Mouse (Mus musculus) pancreas, adult 10 weeks (tissue): ENCODE data around the gene Oaz2. TPM values are rescaled to one million over a fixed set of nuclear protein-coding genes. Genes with fewer than 3 reads are reported as not detected.

Source experiments
- polyA plus RNA-seq: library from polyadenylated mRNA; stranded (reverse); fragments of 350-450 nt; fragmentation: Illumina TruSeq; extraction: RNeasy Lipid Tissue Mini Kit (QIAGEN cat#74804); gene quantifications from one replicate; pipeline ENCODE4 v1.2.3, GENCODE M21; 2015; ENCODE audit warnings: low read depth, low replicate concordance; ENCODE audit not compliant: insufficient read depth

Oaz2 gene
- 32.7 TPM for polyA plus RNA-seq

GRCm38 (mm10) chr9:65667701-65668100 lies at the start of gene Oaz2:
Gene Oaz2 (plus strand): TSS chr9:65668001.

DNA sequence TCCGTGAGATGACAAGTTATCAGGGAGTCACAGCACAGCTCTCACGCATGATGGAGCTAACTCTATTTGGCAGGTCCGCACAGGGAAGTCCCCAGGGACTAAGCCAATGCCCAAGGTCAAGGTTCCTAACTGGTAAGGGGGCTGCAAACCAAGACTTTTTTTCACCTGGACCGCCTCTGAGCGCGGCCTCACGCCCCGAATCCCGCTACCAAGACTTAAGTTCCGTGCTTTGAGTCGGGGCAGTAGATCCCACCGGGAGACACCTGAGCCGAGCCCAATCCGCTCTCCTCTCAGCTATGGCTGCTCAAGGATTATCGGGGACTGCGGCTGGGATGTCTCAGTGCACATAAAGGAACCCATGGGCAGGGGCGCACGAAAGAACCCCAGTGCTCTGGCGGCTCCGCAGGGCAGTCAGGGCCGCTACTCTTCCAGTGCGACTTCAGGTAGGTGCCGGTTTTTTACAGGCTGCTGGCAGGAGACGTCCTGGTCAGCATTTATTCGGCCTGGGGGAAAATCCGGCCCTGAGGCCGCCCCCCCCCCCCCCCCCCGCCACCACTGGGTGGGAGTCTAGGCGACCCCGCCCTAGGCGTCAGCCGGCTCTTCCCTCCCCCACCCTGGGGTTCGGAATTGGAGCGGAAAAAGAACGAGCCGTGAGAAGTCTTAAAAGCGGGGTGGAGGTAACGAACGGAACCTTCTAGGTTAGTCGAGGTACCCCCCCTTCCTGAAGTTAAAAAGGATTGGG lies 38.6 kb upstream of the Oaz2 start, which contains the start of gene Rbpms2:
Gene Rbpms2, plus strand, starts transcription at position 624 of the 742 bp plus-strand sequence.

Other genes with a start within 250 kb of the Oaz2 start
- gene Slc51b, start 245.0 kb upstream of the Oaz2 start, polyA plus RNA-seq = not detected
- 5.0 TPM for gene Mtfmt, start 232.2 kb upstream of the Oaz2 start, polyA plus RNA-seq
- gene Spg21, start 207.1 kb upstream of the Oaz2 start, polyA plus RNA-seq = 5.7 TPM
- gene Ankdd1a, start 147.8 kb upstream of the Oaz2 start, polyA plus RNA-seq = not detected
- 5.2 TPM for gene Plekho2, start 88.0 kb upstream of the Oaz2 start, polyA plus RNA-seq
- not detected for gene Pif1, start 80.8 kb upstream of the Oaz2 start, polyA plus RNA-seq
- gene Rbpms2, start 38.4 kb upstream of the Oaz2 start, polyA plus RNA-seq = 1.5 TPM
- 5.2 TPM for gene Zfp609, start 159.6 kb downstream of the Oaz2 start, polyA plus RNA-seq
- gene Pclaf, start 222.2 kb downstream of the Oaz2 start, polyA plus RNA-seq = not detected
- 3.6 TPM for gene Trip4, start 240.8 kb downstream of the Oaz2 start, polyA plus RNA-seq
- 4.0 TPM for gene Csnk1g1, start 240.9 kb downstream of the Oaz2 start, polyA plus RNA-seq